Mouse (Mus musculus): ENCODE results near the gene Abtb2. TPM values are rescaled to one million over a fixed set of nuclear protein-coding genes. Genes with fewer than 3 reads are reported as not detected.
A peak's percentile ranks its signal among the peaks of the same experiment; 100 is the strongest.

Gene Abtb2
- polyA plus RNA-seq, 1 experiment from 2014 or later, result 18.6 TPM

- no peak overlapping the region for H3K4me3 ChIP-seq (ENCODE audit: control insufficient read depth in 1 of 2, insufficient read depth in 1 of 2, low read depth in 1 of 2, low read length in 2 of 2)
Measured at GRCm38 (mm10) chr2:103680364-103681110, 114.4 kb downstream of the Abtb2 start.

GRCm38 (mm10) chr2:103681149-103681548 is 115.0 kb downstream of the Abtb2 start:
- no peaks in the 10 kb centered on the region for H3K27me3 ChIP-seq (ENCODE audit: control insufficient read depth, insufficient read depth, low read length)
- WGBS, result 89% methylated on average over 5 of the region's 5 CpGs
- H3K27ac ChIP-seq (replicated peaks in 1 of 2; ENCODE audit: control insufficient read depth in 1 of 2, insufficient read depth in 1 of 2, low read depth in 2 of 2, low read length in 2 of 2), result 0 out of 4 replicates have a peak overlapping the region, but pooled peaks of 1 of the 2 experiments have one; percentile 14
- no peaks in the 10 kb centered on the region for H3K9me3 ChIP-seq (ENCODE audit: control insufficient read depth, low read length)
- H3K9ac ChIP-seq (ENCODE audit: low read length), result no peak overlapping the region
- no peak overlapping the region for H3K4me3 ChIP-seq (ENCODE audit: control insufficient read depth in 1 of 2, insufficient read depth in 1 of 2, low read depth in 1 of 2, low read length in 2 of 2)
- H3K4me1 ChIP-seq (ENCODE audit: control insufficient read depth in 2 of 2, insufficient read depth in 2 of 2, low read length in 2 of 2), result peaks cover 18 to 43% of the 10 kb centered on the region in 2 experiments
- H3K36me3 ChIP-seq (ENCODE audit: control insufficient read depth, insufficient read depth, low read length), result peaks cover 19% of the 10 kb centered on the region
- ATAC-seq (ENCODE audit: insufficient number of reproducible peaks, insufficient read depth, low FRiP score, low read depth), result no peak
- H3K4me2 ChIP-seq (ENCODE audit: low read length), result no peak overlapping the region

More at GRCm38 (mm10) chr2:103680364-103681110, 114.4 kb downstream of the Abtb2 start:
- no peak for ATAC-seq (ENCODE audit: insufficient number of reproducible peaks, insufficient read depth, low FRiP score, low read depth)
- Histone ChIP-seq H3K9me3 (ENCODE audit: control insufficient read depth, low read length) (no peaks in the 10 kb centered on the region), H3K4me1 (ENCODE audit: control insufficient read depth in 2 of 2, insufficient read depth in 2 of 2, low read length in 2 of 2) (peaks cover 16 to 42% of the 10 kb centered on the region in 2 experiments), H3K4me2 (ENCODE audit: low read length) (no peak overlapping the region), H3K27ac (replicated peaks in 1 of 2; ENCODE audit: control insufficient read depth in 1 of 2, insufficient read depth in 1 of 2, low read depth in 2 of 2, low read length in 2 of 2) (no peak overlapping the region), H3K27me3 (ENCODE audit: control insufficient read depth, insufficient read depth, low read length) (no peaks in the 10 kb centered on the region), H3K36me3 (ENCODE audit: control insufficient read depth, insufficient read depth, low read length) (peaks cover 19% of the 10 kb centered on the region), H3K9ac (ENCODE audit: low read length) (no peak overlapping the region)
- WGBS, result 83% methylated on average over 9 of the region's 9 CpGs

- Histone ChIP-seq H3K27ac (replicated peaks in 1 of 2; ENCODE audit: control insufficient read depth in 1 of 2, insufficient read depth in 1 of 2, low read depth in 2 of 2, low read length in 2 of 2) (peak overlapping the region; percentile 58 to 68; a peak in 3 of 4 replicates), H3K4me3 (ENCODE audit: control insufficient read depth in 1 of 2, insufficient read depth in 1 of 2, low read depth in 1 of 2, low read length in 2 of 2) (no peak overlapping the region), H3K36me3 (ENCODE audit: control insufficient read depth, insufficient read depth, low read length) (peaks cover 19% of the 10 kb centered on the region), H3K9me3 (ENCODE audit: control insufficient read depth, low read length) (no peaks in the 10 kb centered on the region), H3K4me1 (ENCODE audit: control insufficient read depth in 2 of 2, insufficient read depth in 2 of 2, low read length in 2 of 2) (peaks cover 18 to 36% of the 10 kb centered on the region in 2 experiments), H3K4me2 (ENCODE audit: low read length) (no peak overlapping the region), H3K27me3 (ENCODE audit: control insufficient read depth, insufficient read depth, low read length) (no peaks in the 10 kb centered on the region), H3K9ac (ENCODE audit: low read length) (no peak overlapping the region)
- peak; percentile 12; the same call in 1 of the 2 replicates for ATAC-seq (ENCODE audit: insufficient number of reproducible peaks, insufficient read depth, low FRiP score, low read depth)
- 79% methylated on average over 9 of the region's 9 CpGs for WGBS
Measured at GRCm38 (mm10) chr2:103682261-103682722, 116.2 kb downstream of the Abtb2 start.

GRCm38 (mm10) chr2:103682927-103683442 is 116.9 kb downstream of the Abtb2 start:
- no peak for ATAC-seq (ENCODE audit: insufficient number of reproducible peaks, insufficient read depth, low FRiP score, low read depth)
- Histone ChIP-seq H3K4me3 (ENCODE audit: control insufficient read depth in 1 of 2, insufficient read depth in 1 of 2, low read depth in 1 of 2, low read length in 2 of 2) (no peak overlapping the region), H3K4me2 (ENCODE audit: low read length) (no peak overlapping the region), H3K36me3 (ENCODE audit: control insufficient read depth, insufficient read depth, low read length) (peaks cover 19% of the 10 kb centered on the region), H3K4me1 (ENCODE audit: control insufficient read depth in 2 of 2, insufficient read depth in 2 of 2, low read length in 2 of 2) (peaks cover 20 to 29% of the 10 kb centered on the region in 2 experiments), H3K9me3 (ENCODE audit: control insufficient read depth, low read length) (no peaks in the 10 kb centered on the region), H3K27me3 (ENCODE audit: control insufficient read depth, insufficient read depth, low read length) (no peaks in the 10 kb centered on the region), H3K27ac (replicated peaks in 1 of 2; ENCODE audit: control insufficient read depth in 1 of 2, insufficient read depth in 1 of 2, low read depth in 2 of 2, low read length in 2 of 2) (peak overlapping the region; percentile 58 to 68), H3K9ac (ENCODE audit: low read length) (no peak overlapping the region)
- 83% methylated on average over 9 of the region's 9 CpGs for WGBS

- Histone ChIP-seq H3K4me2 (ENCODE audit: low read length) (no peak overlapping the region), H3K36me3 (ENCODE audit: control insufficient read depth, insufficient read depth, low read length) (peaks cover 12% of the 10 kb centered on the region), H3K9me3 (ENCODE audit: control insufficient read depth, low read length) (no peaks in the 10 kb centered on the region), H3K9ac (ENCODE audit: low read length) (no peak overlapping the region), H3K27me3 (ENCODE audit: control insufficient read depth, insufficient read depth, low read length) (no peaks in the 10 kb centered on the region), H3K4me1 (ENCODE audit: control insufficient read depth in 2 of 2, insufficient read depth in 2 of 2, low read length in 2 of 2) (peaks cover 20 to 25% of the 10 kb centered on the region in 2 experiments), H3K4me3 (ENCODE audit: control insufficient read depth in 1 of 2, insufficient read depth in 1 of 2, low read depth in 1 of 2, low read length in 2 of 2) (no peak overlapping the region), H3K27ac (replicated peaks in 1 of 2; ENCODE audit: control insufficient read depth in 1 of 2, insufficient read depth in 1 of 2, low read depth in 2 of 2, low read length in 2 of 2) (peak overlapping the region in 1 of 2 experiments; percentile 54; a peak in 1 of 4 replicates)
- ATAC-seq (ENCODE audit: insufficient number of reproducible peaks, insufficient read depth, low FRiP score, low read depth), result no peak
- WGBS, result 90% methylated on average over 2 of the region's 2 CpGs
Measured at GRCm38 (mm10) chr2:103684431-103684830, 118.3 kb downstream of the Abtb2 start.

- WGBS, result 57% methylated on average over 7 of the region's 7 CpGs
- peak overlapping the region in 1 of 2 experiments; percentile 54; a peak in 2 of 4 replicates for H3K27ac ChIP-seq (replicated peaks in 1 of 2; ENCODE audit: control insufficient read depth in 1 of 2, insufficient read depth in 1 of 2, low read depth in 2 of 2, low read length in 2 of 2)
- 0 out of 2 replicates have a peak overlapping the region, but pooled peaks have one; percentile 36 for H3K9ac ChIP-seq (ENCODE audit: low read length)
- peaks cover 12% of the 10 kb centered on the region for H3K36me3 ChIP-seq (ENCODE audit: control insufficient read depth, insufficient read depth, low read length)
- H3K4me1 ChIP-seq (ENCODE audit: control insufficient read depth in 2 of 2, insufficient read depth in 2 of 2, low read length in 2 of 2), result peaks cover 20 to 25% of the 10 kb centered on the region in 2 experiments
- no peaks in the 10 kb centered on the region for H3K9me3 ChIP-seq (ENCODE audit: control insufficient read depth, low read length)
- H3K4me2 ChIP-seq (ENCODE audit: low read length), result no peak overlapping the region
- 0 out of 2 replicates have a peak, but pooled peaks have one; percentile 27 for ATAC-seq (ENCODE audit: insufficient number of reproducible peaks, insufficient read depth, low FRiP score, low read depth)
- no peak overlapping the region for H3K4me3 ChIP-seq (ENCODE audit: control insufficient read depth in 1 of 2, insufficient read depth in 1 of 2, low read depth in 1 of 2, low read length in 2 of 2)
- no peaks in the 10 kb centered on the region for H3K27me3 ChIP-seq (ENCODE audit: control insufficient read depth, insufficient read depth, low read length)
Measured at GRCm38 (mm10) chr2:103684926-103685577, 118.9 kb downstream of the Abtb2 start.

GRCm38 (mm10) chr2:103685581-103685980 is 119.5 kb downstream of the Abtb2 start:
- no peak overlapping the region for H3K4me3 ChIP-seq (ENCODE audit: control insufficient read depth in 1 of 2, insufficient read depth in 1 of 2, low read depth in 1 of 2, low read length in 2 of 2)
- 0 out of 2 replicates have a peak overlapping the region, but pooled peaks have one; percentile 36 for H3K9ac ChIP-seq (ENCODE audit: low read length)
- 86% methylated on average over 4 of the region's 4 CpGs for WGBS

More at GRCm38 (mm10) chr2:103685581-103685980, 119.5 kb downstream of the Abtb2 start:
- H3K36me3 ChIP-seq (ENCODE audit: control insufficient read depth, insufficient read depth, low read length), result peaks cover 12% of the 10 kb centered on the region
- H3K4me2 ChIP-seq (ENCODE audit: low read length), result no peak overlapping the region
- H3K4me1 ChIP-seq (ENCODE audit: control insufficient read depth in 2 of 2, insufficient read depth in 2 of 2, low read length in 2 of 2), result peaks cover 25 to 30% of the 10 kb centered on the region in 2 experiments
- H3K9me3 ChIP-seq (ENCODE audit: control insufficient read depth, low read length), result no peaks in the 10 kb centered on the region
- ATAC-seq (ENCODE audit: insufficient number of reproducible peaks, insufficient read depth, low FRiP score, low read depth), result no peak
- H3K27ac ChIP-seq (replicated peaks in 1 of 2; ENCODE audit: control insufficient read depth in 1 of 2, insufficient read depth in 1 of 2, low read depth in 2 of 2, low read length in 2 of 2), result peak overlapping the region in 1 of 2 experiments; percentile 54; a peak in 1 of 4 replicates
- no peaks in the 10 kb centered on the region for H3K27me3 ChIP-seq (ENCODE audit: control insufficient read depth, insufficient read depth, low read length)

Measured in heart, embryonic 14.5 days (tissue).